Mouse (Mus musculus): ENCODE measurements around the gene Pdk3. TPM values are rescaled to one million over a fixed set of nuclear protein-coding genes. Genes with fewer than 3 reads are reported as not detected.

Pdk3 gene
- polyA plus RNA-seq (2012; ENCODE audit: insufficient read depth, low replicate concordance), result 12.8 and 16.5 TPM in 2 replicates

GRCm38 (mm10) chrX:93831561-93832336, at the start of gene Pdk3:
Gene Pdk3 (minus strand): TSS chrX:93832201.
- TF ChIP-seq GATA1 (IDR thresholded peaks at IDR 0.05; ENCODE audit: borderline replicate concordance, low read length) (no peak), FLI1 (IDR thresholded peaks at IDR 0.05; ENCODE audit: low read length) (no peak)
- H3K27me3 ChIP-seq (replicated peaks), result no peaks in the 10 kb centered on the region

DNA sequence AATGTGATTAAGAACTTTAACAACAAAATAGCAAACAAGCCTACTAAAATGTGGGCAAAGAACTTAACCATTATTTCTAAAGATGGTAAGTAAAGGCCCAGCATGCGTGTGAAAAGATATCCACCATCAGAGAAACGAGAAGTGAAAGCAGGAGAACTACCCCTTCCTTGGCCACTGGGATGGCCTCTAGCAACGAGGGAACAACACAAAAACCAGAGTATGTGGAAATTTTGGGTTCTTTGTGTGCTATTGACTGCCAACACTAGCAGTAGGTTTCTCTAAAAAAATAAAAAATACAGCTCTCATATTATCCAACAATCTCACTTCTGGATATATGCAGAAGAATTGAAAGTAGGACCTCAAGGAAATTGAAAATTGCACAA, 45.6 kb upstream of the Pdk3 start:
- H3K36me3 ChIP-seq (replicated peaks; ENCODE audit: low read length), result no peaks in the 10 kb centered on the region
- H3K4me3 ChIP-seq (replicated peaks), result no peak overlapping the region
- TF ChIP-seq GATA1 (IDR thresholded peaks at IDR 0.05; ENCODE audit: borderline replicate concordance, low read length) (no peak), FLI1 (IDR thresholded peaks at IDR 0.05; ENCODE audit: low read length) (no peak)
- no peaks in the 10 kb centered on the region; the same call in 1 of the 2 replicates for H3K9me3 ChIP-seq
- no peaks in the 10 kb centered on the region for H3K4me1 ChIP-seq
- peaks cover 16% of the 10 kb centered on the region for H3K27me3 ChIP-seq (replicated peaks)

More at GRCm38 (mm10) chrX:93831561-93832336, at the start of gene Pdk3:
- H3K4me3 ChIP-seq (replicated peaks), result peak within 1 kb of the TSS; percentile 94
- H3K36me3 ChIP-seq (replicated peaks; ENCODE audit: low read length), result peaks cover 7% of the 10 kb centered on the region
- H3K4me1 ChIP-seq, result peaks cover 3% of the 10 kb centered on the region; the same call in 1 of the 2 replicates
- H3K9me3 ChIP-seq, result peaks cover 8% of the 10 kb centered on the region; the same call in 1 of the 2 replicates

DNA sequence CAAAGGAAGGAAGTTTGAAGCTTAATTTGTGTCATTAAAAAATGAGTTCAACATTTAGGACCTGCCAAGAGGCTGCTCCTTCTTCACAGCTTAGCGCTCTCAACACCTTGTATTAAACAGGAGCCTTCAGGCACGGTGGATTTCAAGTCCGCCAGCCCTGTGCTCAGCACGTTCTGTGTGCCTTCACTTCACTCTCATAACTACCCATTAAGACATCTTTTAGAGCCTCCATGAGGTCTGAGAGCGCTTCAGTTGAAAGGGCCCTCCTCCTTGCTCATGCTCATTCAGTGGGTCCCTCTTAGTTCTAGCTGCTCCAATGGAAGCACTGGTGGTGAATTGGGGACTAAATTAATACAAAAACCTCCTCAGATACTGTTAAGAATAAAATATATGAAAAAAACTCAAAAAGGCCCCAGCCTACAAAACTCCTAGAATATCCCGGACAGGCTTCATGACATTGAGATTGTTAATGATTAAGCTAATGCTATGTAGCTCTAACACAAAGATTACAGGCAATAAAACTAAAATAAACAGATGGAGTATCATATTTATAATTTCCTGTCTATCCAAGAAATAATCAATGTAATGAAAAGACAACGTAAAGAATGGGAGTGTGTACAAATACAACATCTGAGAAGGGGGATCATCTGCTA, 45.1 kb upstream of the Pdk3 start:
- H3K4me3 ChIP-seq (replicated peaks), result no peak overlapping the region
- no peak for TF ChIP-seq FLI1 (IDR thresholded peaks at IDR 0.05; ENCODE audit: low read length)
- no peak for TF ChIP-seq GATA1 (IDR thresholded peaks at IDR 0.05; ENCODE audit: borderline replicate concordance, low read length)
- no peaks in the 10 kb centered on the region; the same call in 1 of the 2 replicates for H3K9me3 ChIP-seq
- peaks cover 19% of the 10 kb centered on the region for H3K27me3 ChIP-seq (replicated peaks)
- no peaks in the 10 kb centered on the region for H3K4me1 ChIP-seq
- H3K36me3 ChIP-seq (replicated peaks; ENCODE audit: low read length), result no peaks in the 10 kb centered on the region

- peaks cover 9% of the 10 kb centered on the region for H3K27me3 ChIP-seq (replicated peaks)
- H3K4me1 ChIP-seq, result peaks cover 46% of the 10 kb centered on the region
- TF ChIP-seq FLI1 (IDR thresholded peaks at IDR 0.05; ENCODE audit: low read length) (no peak), GATA1 (IDR thresholded peaks at IDR 0.05; ENCODE audit: borderline replicate concordance, low read length) (no peak)
- H3K36me3 ChIP-seq (replicated peaks; ENCODE audit: low read length), result no peaks in the 10 kb centered on the region
- peak overlapping the region; percentile 72 for H3K4me3 ChIP-seq (replicated peaks)
- no peaks in the 10 kb centered on the region for H3K9me3 ChIP-seq
Measured at GRCm38 (mm10) chrX:93863393-93863792, 31.4 kb upstream of the Pdk3 start.

DNA sequence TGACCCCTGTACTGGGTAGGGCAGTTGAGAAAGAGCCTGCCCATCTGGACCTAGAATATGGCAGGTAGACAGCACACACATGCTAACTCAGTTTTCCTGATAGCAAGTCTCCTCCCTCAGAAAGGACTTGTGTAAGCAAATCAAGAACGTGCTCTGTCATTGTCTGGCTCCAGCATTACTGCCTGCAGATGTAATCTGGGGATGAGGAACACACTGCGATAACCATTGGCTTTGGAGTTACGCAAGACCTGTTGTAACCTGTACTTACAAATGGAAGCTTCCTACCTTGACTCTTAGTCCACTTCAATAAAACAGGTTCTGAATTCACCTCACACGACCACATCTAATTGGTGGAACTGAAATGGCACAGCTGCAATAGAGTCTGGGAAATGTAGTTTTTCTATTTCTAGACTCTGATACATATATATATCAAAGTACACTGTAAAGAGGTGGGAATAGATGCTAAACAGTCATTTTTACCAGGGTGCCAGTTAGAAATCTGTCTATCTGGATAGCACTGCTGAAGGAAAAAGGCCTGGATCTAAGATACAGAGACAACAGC, 30.6 kb upstream of the Pdk3 start:
- Histone ChIP-seq H3K4me3 (replicated peaks) (no peak overlapping the region), H3K9me3 (no peaks in the 10 kb centered on the region), H3K27me3 (replicated peaks) (peaks cover 9% of the 10 kb centered on the region), H3K4me1 (peaks cover 46% of the 10 kb centered on the region), H3K36me3 (replicated peaks; ENCODE audit: low read length) (no peaks in the 10 kb centered on the region)
- no peak for TF ChIP-seq FLI1 (IDR thresholded peaks at IDR 0.05; ENCODE audit: low read length)
- TF ChIP-seq GATA1 (IDR thresholded peaks at IDR 0.05; ENCODE audit: borderline replicate concordance, low read length), result no peak

- TF ChIP-seq FLI1 (IDR thresholded peaks at IDR 0.05; ENCODE audit: low read length) (no peak), GATA1 (IDR thresholded peaks at IDR 0.05; ENCODE audit: borderline replicate concordance, low read length) (no peak)
- Histone ChIP-seq H3K4me1 (peaks cover 25% of the 10 kb centered on the region), H3K36me3 (replicated peaks; ENCODE audit: low read length) (no peaks in the 10 kb centered on the region), H3K4me3 (replicated peaks) (no peak overlapping the region), H3K9me3 (no peaks in the 10 kb centered on the region), H3K27me3 (replicated peaks) (peaks cover 18% of the 10 kb centered on the region)
Measured at GRCm38 (mm10) chrX:93857756-93858155, 25.8 kb upstream of the Pdk3 start.

DNA sequence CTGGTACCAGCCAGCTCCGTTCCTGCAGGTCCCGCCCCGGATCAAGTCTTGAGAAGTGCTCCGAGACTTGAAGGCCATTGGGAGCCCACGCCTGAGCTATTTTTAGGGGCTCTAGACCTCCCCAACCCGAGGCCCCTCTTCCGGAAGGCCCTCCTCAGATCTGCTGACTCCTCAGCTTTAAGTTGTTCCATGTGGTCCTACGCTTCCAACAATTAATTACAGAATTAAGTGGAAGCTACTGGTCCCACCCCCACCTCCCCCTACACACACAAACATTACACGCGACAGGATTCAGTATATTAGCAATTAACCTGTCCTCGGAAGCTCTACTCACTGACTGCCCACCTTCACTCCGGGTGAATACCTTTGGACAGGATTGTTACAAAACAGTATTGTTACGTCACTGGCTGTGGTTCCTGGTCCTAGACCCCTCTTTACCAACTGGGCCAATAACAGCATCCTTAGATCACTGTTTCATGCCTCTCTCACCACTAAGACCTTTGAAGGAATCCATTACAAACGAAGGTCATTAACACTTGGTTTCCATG, 410 bp upstream of the Pdk3 start:
- Histone ChIP-seq H3K27me3 (replicated peaks) (no peaks in the 10 kb centered on the region), H3K4me3 (replicated peaks) (peak overlapping the region; percentile 94), H3K4me1 (peaks cover 3% of the 10 kb centered on the region; the same call in 1 of the 2 replicates), H3K9me3 (peaks cover 8% of the 10 kb centered on the region; the same call in 1 of the 2 replicates), H3K36me3 (replicated peaks; ENCODE audit: low read length) (peaks cover 6% of the 10 kb centered on the region)
- TF ChIP-seq FLI1 (IDR thresholded peaks at IDR 0.05; ENCODE audit: low read length) (no peak), GATA1 (IDR thresholded peaks at IDR 0.05; ENCODE audit: borderline replicate concordance, low read length) (no peak)

DNA sequence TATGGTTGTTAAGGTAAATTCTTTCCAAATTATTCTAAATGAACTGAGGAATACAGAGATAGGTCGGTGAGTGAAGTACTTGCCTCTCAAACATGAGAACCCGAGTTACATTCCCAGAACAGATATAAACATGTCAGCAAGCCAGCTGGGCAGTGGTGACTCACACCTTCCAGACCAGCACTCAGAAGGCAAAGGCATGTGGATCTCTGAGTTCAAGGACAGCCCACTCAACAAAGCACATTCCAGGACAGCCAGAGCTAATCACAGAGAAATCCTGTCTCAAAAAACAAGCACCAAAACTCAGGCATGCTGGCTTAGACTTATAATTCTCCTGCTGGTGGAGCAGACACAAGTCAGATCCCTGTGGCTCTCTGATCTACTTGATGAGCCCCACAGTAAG, 6.2 kb downstream of the Pdk3 start:
- TF ChIP-seq GATA1 (IDR thresholded peaks at IDR 0.05; ENCODE audit: borderline replicate concordance, low read length), result no peak
- TF ChIP-seq FLI1 (IDR thresholded peaks at IDR 0.05; ENCODE audit: low read length), result no peak
- peaks cover 33% of the 10 kb centered on the region for H3K4me1 ChIP-seq
- H3K9me3 ChIP-seq, result no peaks in the 10 kb centered on the region
- H3K27me3 ChIP-seq (replicated peaks), result peaks cover 2% of the 10 kb centered on the region
- no peak overlapping the region for H3K4me3 ChIP-seq (replicated peaks)
- H3K36me3 ChIP-seq (replicated peaks; ENCODE audit: low read length), result peaks cover 31% of the 10 kb centered on the region

DNA sequence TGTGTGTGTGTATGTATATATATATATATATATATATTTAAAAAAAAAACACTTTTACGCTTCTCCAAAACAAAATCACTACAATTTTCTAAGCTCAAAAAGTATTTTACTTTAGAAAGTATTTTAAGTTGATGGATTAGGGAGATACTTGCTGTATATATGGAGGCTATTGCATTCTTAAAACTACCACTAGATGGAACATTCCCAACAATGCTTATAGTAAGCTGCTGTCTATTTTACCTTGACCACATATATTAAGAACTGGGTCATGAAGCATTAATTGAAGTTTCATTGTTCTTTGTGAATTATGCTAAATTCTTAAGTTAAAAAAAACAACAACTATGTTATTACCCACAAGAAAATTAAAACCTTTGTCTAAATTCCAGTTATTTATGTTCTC, 24.0 kb downstream of the Pdk3 start:
- Histone ChIP-seq H3K27me3 (replicated peaks) (peaks cover 7% of the 10 kb centered on the region), H3K4me3 (replicated peaks) (no peak overlapping the region), H3K9me3 (no peaks in the 10 kb centered on the region), H3K4me1 (no peaks in the 10 kb centered on the region), H3K36me3 (replicated peaks; ENCODE audit: low read length) (peaks cover 73% of the 10 kb centered on the region)
- no peak for TF ChIP-seq GATA1 (IDR thresholded peaks at IDR 0.05; ENCODE audit: borderline replicate concordance, low read length)
- TF ChIP-seq FLI1 (IDR thresholded peaks at IDR 0.05; ENCODE audit: low read length), result no peak
